Mouse (Mus musculus): ENCODE measurements around the gene Hivep1.

Hivep1 gene

DNA sequence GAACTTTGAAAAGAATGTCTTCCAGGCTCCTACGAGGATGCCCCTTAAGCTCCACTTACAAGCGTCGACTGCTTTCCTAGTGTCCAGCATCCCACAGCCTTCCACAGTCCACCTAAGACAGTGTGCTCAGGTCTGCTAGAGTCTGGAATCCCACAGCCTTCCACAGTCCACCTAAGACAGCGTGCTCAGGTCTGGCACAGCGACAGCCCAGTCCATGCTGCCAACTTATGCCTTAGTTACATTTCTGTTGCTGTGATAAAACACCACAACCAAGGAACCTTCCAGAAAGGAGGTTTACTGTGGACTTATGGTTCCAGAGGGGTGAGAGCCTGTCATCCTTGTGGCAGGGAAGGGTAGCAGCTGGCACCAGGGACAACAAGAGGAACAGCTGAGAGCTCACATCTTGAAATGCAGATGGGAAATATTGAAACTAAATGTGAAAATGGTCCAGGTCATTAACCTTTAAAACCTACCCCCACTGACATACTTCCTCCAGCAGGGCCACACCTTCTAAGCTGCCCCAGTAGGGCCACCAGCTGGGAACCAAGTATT, 25.0 kb downstream of the Hivep1 start:
- WGBS: 85% methylated on average over 5 of the region's 5 CpGs

DNA sequence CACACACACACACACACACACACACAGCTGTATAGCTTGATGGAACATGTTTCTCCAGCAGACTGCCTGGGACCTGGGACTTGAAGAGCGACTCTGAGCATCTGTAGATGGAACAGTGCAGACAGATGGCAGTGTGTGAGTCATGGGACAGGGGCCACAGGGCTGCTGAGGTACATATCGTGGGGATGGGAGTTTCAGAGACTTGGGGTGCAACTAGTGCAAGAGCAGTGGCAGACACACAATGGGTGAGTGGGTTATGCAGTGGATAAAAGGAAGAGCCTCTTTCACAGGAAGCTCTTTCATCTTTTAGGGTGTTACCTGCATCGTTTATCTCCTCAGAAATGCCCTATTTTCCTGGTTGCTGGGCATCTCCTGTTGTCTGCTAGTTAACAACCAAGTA, 25.8 kb downstream of the Hivep1 start:
- WGBS: 63% methylated on average over 3 of the region's 3 CpGs

DNA sequence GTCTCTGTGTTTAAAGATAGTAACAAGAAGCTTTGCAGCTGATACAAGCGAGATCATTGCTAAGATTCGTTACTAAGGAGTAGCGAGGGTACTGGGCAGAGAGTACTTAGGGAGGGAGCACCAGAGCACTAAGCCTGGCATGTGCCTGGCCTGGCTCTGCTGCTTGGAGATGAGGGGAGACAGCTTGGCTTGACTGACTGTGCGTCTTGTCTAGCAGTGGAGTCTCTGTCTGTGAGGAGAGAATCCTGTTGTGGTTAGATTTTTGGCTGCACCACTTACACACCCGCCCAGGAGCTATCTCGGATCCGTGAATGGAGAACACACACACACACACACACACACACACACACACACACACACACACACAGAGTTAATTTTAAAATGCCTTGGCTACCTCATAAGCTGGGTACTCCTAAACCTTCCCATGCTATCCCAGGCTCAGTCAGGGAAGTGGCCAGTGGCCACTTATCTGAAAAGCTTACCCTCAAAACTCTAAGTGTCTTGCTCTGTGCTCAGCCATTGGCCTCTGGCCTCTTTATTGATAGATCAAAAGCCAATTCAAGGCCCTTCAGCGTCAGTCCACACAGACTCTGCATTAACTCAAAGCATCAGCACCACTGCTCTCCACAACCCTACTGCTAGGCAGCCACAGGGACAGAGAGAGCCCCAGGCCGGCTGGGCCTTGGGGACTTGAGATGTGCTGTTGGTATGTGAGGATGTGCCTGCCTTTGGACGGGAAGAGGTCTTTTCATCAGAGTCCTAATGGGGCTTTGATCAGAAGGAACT, 28.5 kb downstream of the Hivep1 start:
- 59% methylated on average over 10 of the region's 10 CpGs for WGBS

DNA sequence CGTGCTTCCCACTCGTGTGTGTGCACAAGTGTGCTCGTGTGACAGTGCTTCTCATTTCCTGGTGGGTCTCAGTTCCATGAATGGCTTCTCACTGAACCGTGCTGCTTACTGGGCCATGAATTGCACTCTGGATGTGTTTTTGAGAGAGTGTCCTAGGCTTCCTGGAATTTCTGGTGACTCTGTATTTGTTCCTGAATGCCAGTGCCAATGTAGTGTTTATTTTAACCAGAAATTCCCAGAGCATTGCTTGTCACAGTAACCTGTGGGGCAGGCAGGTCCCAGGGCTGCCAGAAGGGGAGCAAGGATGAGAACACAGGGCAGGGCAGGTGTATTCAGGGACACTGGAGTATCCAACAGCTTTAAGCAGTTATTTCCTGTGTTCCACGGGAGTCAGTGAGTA, 36.5 kb downstream of the Hivep1 start:
- WGBS: 66% methylated on average over 5 of the region's 5 CpGs

DNA sequence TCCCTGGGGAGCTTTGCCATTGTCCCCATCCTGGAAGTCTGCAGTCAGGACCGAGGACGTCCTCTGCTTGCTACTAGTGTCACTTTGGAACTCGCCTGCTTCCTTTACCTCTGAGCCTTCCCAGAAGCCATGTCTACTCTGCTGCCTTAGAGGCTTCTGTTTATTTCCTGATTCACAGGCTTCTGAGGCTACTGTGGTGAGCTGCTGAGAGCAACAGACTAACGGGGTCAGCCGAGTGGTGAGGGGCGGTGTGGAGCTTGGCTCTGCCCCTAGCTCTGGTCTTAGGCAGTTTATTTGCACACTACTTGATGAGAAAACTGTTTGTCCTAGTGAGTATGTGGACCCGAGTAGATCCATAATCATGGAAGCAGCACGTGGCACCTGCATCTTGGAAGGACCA, 37.2 kb downstream of the Hivep1 start:
- 68% methylated on average over 8 of the region's 8 CpGs for WGBS

DNA sequence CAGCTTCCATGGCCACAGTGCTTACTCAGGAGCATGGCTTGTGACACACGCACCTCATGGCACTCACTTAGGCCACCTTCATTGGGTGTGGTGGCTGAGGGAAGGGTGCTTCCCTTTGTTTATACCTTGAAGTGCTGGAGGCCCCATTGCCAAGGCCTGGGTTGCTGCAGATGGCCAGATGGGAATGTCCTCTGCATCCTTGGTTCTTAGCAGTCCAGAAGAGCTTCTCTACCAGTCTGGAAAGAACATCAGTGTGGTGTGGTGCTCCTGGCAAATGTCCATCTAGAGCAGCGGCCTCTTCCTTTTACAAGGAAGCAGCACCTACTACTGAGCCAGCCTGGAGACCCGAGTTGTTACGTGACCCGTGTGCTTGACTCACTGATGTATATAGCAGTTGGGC, 38.9 kb downstream of the Hivep1 start:
- WGBS: 69% methylated on average over 5 of the region's 5 CpGs

DNA sequence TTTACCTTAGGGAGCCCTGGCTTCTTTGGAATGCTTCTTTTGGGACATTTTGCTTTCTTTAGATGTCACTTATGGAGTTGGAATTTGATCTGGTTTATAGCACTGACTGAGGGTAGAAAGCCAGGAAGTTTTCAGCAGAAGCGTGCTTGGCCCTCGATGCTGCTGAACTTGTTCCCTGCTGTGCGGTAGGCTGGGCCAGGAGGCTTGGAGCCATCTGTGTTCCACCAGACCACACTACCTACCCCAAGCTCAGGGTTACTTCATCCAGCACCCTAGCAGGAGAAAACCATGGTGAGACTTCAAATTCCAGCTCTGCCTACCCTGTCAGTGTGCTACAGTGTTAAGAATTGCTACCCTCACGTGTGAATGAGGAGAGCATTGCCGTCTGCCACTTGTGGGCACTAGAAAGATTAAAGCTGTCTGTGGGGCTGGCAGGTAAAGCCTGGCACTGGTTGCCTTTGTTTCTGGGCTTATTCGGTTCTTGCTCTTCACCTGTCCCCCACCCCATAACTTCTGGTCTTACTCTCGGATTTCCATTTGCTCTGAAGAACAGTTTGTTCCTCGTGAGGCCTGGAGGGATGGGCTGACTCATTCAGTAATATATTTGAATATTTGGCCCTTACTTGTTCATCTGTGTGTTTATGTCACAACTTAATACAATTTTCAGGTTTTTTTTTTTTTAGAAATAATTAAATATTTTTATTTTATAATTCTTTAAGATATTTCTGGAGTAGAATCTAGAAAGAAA, 40.7 kb downstream of the Hivep1 start:
- 60% methylated on average over 8 of the region's 8 CpGs for WGBS

DNA sequence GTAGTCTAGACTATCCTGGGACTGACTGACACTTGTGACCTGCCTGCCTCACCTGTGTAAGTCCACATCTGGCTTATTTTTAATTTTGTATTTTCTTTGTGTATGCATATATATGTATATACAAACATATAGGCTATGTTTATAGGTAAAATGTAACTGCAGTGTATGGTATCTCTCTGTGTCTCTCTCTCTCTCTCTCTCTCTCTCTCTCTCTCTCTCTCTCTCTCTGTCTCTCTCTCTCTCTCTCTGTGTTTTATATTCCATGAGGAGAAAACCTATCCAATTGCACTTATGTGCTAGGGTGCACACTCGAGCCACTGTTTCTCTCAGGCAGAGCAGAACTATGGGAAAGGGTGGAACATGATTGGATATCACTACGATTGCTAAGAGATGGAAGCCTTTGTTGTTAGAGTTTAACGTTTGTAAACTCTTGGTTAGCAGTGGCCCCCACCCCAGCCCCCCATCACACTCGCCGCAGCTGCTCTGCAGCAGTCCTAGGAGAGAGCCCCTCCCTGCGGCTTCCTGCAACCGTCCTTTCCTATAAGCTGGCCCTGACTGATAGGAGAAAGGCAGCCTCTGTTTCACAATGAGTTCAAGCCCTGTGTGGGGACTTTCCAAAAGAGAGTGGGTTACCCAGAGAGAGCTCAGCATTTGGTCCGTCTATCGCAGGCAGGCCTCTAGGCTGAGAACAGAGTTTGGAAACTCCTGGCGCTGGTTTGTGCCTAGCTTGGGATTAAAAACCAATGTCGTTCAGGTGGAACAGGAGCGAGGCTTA, 41.6 kb downstream of the Hivep1 start:
- WGBS: 74% methylated on average over 12 of the region's 12 CpGs

DNA sequence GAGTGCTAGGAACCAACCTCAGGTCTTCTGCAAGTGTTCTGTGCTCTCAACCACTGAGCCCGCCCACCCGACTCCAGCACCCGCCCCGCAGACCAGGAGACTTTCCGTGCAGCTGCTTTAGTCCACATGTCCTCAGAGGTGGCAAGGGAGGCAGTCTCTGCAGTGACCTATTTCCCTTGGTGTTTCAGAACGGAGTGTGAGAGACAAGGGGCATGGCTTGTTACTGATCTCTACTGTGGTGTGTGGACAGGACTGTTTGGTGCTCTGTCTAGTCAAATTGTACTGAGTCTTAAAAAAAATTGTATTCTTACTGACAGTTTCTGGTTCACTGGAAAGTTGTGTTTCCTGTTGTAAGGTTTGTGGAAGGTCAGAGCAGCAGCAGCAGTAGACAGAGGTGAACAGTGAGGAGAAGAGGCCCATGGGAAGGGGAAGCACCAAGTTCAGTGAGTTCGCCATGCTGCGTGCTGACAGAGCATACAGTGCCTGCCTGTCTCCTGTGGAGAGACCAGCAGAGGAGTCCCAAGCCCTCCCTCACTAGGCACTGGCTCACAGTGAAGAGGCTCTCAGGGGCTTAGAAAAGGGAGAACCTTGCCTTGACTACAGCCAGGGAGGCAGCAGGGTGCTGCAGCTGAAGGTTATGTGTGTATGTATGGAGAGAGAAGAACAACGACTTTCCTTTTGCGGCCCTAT, 44.1 kb downstream of the Hivep1 start:
- 59% methylated on average over 10 of the region's 10 CpGs for WGBS

DNA sequence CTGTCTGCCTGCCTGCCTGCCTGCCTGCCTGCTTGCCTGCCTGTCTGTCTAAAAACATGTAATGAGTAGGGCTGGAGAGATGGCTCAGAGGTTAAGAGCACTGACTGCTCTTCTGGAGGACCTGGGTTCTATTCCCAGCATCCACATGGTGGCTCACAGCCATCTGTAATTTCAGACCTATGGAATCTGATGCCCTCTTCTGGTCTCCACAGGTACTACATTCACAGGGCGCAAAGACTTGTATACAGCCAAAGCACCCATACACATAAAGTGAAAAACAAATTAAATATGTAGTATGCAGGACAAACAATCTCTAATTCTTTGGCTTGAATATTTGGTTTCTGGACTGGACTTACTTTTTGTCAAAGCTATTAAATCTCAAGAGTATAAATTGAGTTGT, 46.7 kb downstream of the Hivep1 start:
- WGBS: 100% methylated on average over 1 of the region's 1 CpGs

DNA sequence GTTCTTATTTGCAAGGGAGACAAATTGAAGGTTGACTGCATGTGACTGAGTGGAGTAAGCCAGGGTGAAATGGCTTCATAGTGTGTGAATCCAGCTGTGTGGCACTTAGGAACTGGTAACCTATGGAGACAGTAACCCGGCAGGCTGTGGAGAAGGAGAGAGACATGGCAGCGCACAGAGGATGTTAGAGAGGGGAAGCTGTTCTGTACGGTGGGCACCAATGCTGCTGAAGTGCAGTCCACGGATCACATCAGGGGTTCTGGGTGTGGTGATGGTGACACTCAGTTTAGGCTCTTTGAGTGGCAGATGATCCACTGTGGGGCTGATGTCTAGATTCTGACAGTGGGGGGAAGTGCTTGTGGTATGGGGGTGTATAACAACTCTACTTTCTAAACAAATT, 47.7 kb downstream of the Hivep1 start:
- WGBS: 87% methylated on average over 4 of the region's 4 CpGs

DNA sequence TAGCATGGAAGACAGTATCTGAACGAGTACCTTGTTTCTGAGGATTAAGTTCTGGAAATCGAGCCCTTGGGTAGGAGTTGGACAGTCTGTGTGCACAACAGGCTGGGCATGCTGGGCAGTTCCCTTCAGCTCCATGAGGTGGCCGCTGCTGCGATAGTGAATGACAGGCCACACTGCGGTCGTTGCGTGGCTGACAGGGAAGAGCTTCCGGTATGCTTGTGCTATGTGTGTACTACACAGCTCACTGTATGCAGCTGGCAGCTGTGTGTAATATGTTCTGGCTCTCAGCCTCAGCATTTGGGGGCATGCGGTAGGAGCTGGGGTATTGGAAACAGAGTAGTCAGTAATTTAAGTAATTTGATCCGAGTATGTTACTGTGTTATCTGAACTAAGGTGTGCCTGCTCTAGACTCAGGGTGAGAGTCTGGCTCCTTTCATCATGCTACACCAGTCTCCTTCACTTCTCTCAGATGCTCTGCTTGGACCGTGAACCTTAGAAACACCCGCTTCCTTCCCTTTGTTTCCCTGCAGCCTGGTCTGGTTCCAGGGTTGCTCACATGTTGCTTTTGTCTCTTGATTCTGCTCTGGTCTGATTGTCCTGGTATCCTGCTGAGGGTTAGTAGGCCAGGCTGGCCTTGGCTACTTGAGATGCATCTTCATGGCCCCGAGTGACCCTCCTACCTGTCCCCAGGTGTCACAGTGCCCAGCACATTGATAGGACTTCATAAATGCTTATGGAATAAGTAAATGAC, 49.8 kb downstream of the Hivep1 start:
- 20% methylated on average over 13 of the region's 13 CpGs for WGBS

DNA sequence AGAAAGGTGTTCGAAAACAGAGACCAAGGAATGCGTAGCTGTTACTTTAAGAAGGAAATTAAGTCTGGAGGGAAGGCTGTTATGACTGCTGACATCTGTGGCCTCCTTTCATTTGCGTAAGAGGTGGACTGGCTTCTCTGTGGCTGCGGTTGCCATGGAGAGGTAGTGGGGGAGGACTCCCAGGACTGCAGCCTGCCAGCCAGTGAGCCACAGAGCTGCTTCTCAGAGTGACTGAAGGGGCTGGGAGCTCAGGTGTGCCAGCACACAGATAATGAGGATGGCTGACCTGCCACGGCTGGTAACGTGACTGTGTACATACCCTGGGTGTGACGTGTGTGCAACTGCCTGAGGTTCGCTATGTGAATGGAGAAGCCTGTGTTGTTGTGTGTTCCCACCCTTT, 51.2 kb downstream of the Hivep1 start:
- WGBS: 25% methylated on average over 8 of the region's 8 CpGs

DNA sequence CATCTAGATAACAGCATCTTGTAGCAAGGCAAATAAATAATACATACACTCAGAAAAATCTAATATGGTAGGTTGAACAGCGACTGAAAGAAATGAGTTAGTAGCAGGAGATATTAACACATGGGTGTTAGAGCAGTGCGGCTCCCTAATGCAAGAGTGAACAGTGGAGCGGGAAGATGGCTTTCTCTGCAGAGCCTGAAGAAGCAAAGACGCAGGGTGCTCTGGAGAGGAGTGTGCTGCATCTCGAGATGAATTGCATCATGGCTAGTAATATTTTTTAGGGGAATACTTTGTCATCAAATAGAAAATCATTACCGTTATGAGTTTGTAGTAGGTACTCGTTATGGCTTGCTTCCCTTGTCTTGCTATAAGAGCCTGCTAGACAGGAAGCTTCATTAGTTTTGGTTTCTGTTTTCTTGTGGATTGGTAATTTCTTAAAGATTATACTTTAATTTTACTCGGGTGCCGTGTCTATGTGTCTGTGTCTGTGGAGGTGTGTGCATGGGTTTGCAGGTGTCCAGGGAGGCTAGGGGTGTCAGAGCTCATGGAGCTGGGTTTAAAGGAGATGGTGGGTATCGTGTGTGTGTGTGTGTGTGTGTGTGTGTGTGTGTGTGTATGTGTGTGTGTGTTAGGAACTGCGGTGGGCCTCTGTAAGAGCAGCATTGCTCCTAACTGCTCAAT, 51.8 kb downstream of the Hivep1 start:
- WGBS: 34% methylated on average over 11 of the region's 11 CpGs

DNA sequence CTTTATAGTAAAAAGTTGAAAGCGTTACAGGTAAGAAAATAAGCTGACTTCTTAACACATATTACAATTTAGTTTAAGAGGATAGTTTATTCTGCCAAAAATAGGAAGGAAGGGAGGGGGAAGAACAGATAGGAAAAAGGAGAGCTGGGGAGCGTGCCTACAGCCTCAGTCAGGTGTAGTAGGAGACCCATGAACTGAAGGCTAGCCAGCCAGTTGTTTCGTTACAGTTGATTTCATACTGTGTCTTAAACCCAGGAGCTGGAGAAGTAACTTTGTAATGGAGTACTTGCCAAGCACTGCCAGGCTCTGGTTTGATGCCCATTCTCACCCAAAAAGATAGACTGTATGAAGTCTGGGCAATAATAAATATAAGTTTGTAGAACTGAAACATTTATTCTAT, 52.5 kb downstream of the Hivep1 start:
- 79% methylated on average over 3 of the region's 3 CpGs for whole genome bisulfite sequencing

DNA sequence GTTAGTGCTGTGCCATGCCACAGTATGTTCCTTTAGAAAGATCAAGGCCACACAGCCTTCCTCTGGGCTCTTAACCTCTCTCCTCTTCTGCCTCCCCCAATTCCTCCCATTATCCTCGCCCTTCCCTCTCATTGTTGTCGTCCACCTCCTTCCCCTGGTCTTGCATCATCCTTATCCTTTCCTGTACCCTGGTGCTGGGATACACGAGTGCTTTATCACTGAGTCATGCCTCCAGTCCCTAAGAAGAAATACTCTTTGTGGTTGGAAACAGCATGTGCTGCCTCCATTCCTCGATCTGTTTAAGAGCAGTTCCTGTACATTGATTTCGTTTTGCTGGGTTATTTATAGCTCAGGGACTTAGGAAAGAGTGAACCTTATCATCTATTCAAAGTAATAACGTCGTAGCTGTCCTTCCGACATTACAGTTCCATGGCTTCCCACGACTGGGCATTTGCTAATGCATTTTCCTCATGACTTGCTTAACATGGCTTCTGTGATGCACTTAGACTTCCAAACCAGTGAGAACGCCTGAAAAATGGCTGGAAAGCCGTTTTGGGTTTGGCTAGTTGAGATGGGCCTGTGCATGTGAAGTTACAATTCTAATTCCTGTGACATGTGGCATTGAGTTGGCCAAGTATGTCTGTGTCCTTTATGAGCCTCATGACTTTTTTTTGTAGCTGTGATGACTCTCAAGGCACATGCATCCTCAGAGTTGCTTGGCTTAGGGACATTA, 56.8 kb downstream of the Hivep1 start:
- WGBS: 61% methylated on average over 11 of the region's 11 CpGs

DNA sequence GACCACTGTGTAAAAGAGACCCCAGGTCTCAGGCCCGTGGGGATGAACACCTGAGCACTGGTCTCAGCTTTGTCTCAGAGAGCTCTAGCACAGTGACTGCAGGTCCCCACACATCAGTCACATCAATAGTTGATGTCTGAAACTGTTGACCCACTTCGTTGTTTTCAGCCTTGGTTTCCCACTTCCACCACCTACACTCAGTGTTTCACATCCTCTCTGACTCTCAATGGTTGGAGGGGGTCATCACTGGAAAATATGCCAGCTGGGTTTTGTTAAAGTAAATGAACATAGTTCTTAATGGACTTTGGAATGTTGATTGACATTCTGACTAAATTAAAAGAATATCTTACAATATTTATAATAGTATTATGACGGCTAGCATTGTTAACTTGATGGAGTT, 58.6 kb downstream of the Hivep1 start:
- 77% methylated on average over 3 of the region's 3 CpGs for whole genome bisulfite sequencing

DNA sequence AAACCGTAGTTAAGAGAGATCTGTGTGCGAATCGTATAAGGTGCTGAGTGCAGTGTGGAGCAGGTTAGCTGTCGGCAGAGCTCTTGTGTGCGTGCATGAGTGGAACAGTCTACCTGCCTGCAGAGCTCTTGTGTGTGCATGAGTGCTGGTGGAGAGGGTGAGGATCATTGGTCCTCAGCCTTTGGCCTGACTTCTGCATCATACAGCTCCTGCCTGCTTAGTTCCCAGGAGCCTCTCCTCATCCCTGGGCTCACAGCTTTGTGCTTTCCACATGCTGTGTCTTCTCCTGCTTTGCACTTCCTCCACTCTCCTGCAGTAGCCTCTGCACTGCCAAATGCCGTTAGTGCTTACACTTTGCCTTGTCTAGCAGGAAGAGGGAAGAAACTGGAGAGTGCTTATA, 60.2 kb downstream of the Hivep1 start:
- 81% methylated on average over 6 of the region's 6 CpGs for WGBS

DNA sequence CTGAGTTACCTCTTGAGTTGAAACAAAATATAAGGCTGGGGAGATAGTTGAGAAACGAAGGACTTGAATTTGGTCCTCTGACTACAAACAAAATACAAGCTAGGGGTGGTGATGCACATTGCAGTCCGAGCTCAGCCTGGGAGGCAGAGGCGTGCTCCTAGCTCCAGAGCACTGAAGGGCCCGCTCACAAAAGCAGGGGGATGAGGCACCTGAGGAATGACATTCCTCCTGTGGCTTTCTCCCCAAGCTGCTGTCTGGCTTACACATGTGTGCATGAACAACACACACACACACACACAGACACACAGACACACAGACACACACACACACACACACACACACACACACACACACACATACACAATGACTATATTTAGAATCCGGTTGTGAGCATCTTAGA, 60.9 kb downstream of the Hivep1 start:
- WGBS: 65% methylated on average over 5 of the region's 5 CpGs

DNA sequence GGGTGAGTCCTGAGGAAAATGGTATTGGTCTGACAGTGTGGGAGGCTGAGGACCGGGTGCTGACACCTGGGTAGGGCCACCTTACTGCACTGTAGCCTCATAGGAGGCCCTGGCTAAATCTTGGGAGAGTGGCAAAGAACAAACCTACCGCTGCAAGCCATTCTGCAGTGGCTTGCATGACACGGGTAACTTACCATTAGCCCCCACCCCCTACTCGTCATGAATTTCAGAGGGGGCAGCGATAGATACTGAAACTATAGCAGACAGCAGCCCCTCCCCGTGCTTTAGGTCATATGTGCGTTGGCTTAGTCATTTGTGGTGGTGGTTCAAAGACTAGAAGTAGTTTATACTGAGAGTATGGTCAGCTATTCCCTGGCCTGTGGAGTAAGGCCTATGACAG, 61.8 kb downstream of the Hivep1 start:
- 93% methylated on average over 7 of the region's 7 CpGs for WGBS
